Mouse (Mus musculus) left cerebral cortex, adult 2 months (tissue): ENCODE data around the gene Cab39. TPM values are rescaled to one million over a fixed set of nuclear protein-coding genes. Genes with fewer than 3 reads are reported as not detected.
A peak's percentile ranks its signal among the peaks of the same experiment; 100 is the strongest.

Experiments used
- DNase-seq, 2 experiments: peaks; one replicate each; pipeline ENCODE4 v3.0.0; 2021 to 2022; ENCODE audit warnings: low spot score in 2 of 2, mixed read lengths in 1 of 2; ENCODE audit errors: extremely low spot score in 1 of 2
- H3K27ac ChIP-seq: fragments of 200-600 bp; 2 replicates; pipeline ENCODE4 v1.8.1; 2022
- H3K4me3 ChIP-seq: fragments of 200-600 bp; 2 replicates; pipeline ENCODE4 v1.8.1; 2022
- CTCF ChIP-seq: fragments of 200-600 bp; IDR thresholded peaks from 2 replicates; pipeline ENCODE4 v1.8.1; 2022; ENCODE audit warnings: antibody characterized with exemption, mild to moderate bottlenecking, moderate library complexity
- intact Hi-C: fragments of 180-260 bp; cut with DNase I; formaldehyde crosslinking; loops from one replicate; pipeline ENCODE4 v1.15.1; 2025
- long read RNA-seq, 2 experiments: library from polyadenylated mRNA; stranded (forward); transcript quantifications; one replicate each; pipeline ENCODE4 v2.0.0; 2021; ENCODE audit warnings: borderline mapping rate in 2 of 2
- total RNA-seq, 2 experiments: library from RNA; stranded (reverse); gene quantifications; 2 replicates each; pipeline ENCODE4 v1.2.3; 2021

Cab39 gene
- total RNA-seq: 100 to 1,000 TPM; 149 to 175 TPM
- long read RNA-seq, experiment 1, transcript Cab39-202 (9 exons, 3,805 nt): major isoform, 174 of 207 reads
- long read RNA-seq, experiment 1, partial matches to known transcripts: 5 of 207 reads
- long read RNA-seq, experiment 1, other reads (novel, unspliced or antisense): 28 of 207 reads
- long read RNA-seq, experiment 2, transcript Cab39-202 (9 exons, 3,805 nt): major isoform, 131 of 144 reads
- long read RNA-seq, experiment 2, partial matches to known transcripts: 2 of 144 reads
- long read RNA-seq, experiment 2, other reads (novel, unspliced or antisense): 11 of 144 reads

- H3K27ac ChIP-seq: peak within 1 kb of the TSS; percentile 92
- H3K4me3 ChIP-seq: peak within 1 kb of the TSS; percentile 99
- peak; percentile 77 for TF ChIP-seq CTCF
- DNase-seq: peak; percentile 88 to 92
- intact Hi-C loops: loop anchor here (2.0 to 5.0 kb wide), 3 partner anchors 35 to 104 kb away; no protein-coding TSS in a partner anchor
Measured at GRCm38 (mm10) chr1:85793208-85794105, at the start of gene Cab39. TSS of gene Cab39 (plus strand) at chr1:85793441.

- intact Hi-C loops: no loop called here
- no peak for TF ChIP-seq CTCF
- Histone ChIP-seq H3K27ac (no peak overlapping the region), H3K4me3 (no peak overlapping the region)
- no peak for DNase-seq
Measured at GRCm38 (mm10) chr1:85744539-85744938, 48.7 kb upstream of the Cab39 start.

- TF ChIP-seq CTCF: no peak
- intact Hi-C loops: no loop called here
- Histone ChIP-seq H3K27ac (no peak overlapping the region), H3K4me3 (no peak overlapping the region)
- DNase-seq: no peak
Measured at GRCm38 (mm10) chr1:85746511-85746910, 46.7 kb upstream of the Cab39 start.

GRCm38 (mm10) chr1:85749829-85750228, 43.4 kb upstream of the Cab39 start:
- Histone ChIP-seq H3K4me3 (no peak overlapping the region), H3K27ac (no peak overlapping the region)
- intact Hi-C loops: no loop called here
- DNase-seq: no peak
- TF ChIP-seq CTCF: no peak

GRCm38 (mm10) chr1:85750650-85751049, 42.6 kb upstream of the Cab39 start:
- Histone ChIP-seq H3K4me3 (no peak overlapping the region), H3K27ac (no peak overlapping the region)
- intact Hi-C loops: no loop called here
- no peak for DNase-seq
- no peak for TF ChIP-seq CTCF

- TF ChIP-seq CTCF: no peak
- no peak for DNase-seq
- intact Hi-C loops: no loop called here
- H3K4me3 ChIP-seq: no peak overlapping the region
- H3K27ac ChIP-seq: no peak overlapping the region
Measured at GRCm38 (mm10) chr1:85751494-85751893, 41.7 kb upstream of the Cab39 start.

GRCm38 (mm10) chr1:85751932-85752680, 41.1 kb upstream of the Cab39 start:
- DNase-seq: no peak
- no peak for TF ChIP-seq CTCF
- intact Hi-C loops: no loop called here

GRCm38 (mm10) chr1:85757531-85758230, 35.6 kb upstream of the Cab39 start:
- intact Hi-C loops: loop anchor here (2.0 kb wide), 1 partner anchor 35 kb away; the partner anchor contains the start of gene Cab39
- no peak overlapping the region for H3K4me3 ChIP-seq
- TF ChIP-seq CTCF: no peak
- H3K27ac ChIP-seq: no peak overlapping the region
- DNase-seq: peak in 1 of 2 experiments; percentile 19

More at GRCm38 (mm10) chr1:85751932-85752680, 41.1 kb upstream of the Cab39 start:
- no peak overlapping the region for H3K4me3 ChIP-seq
- no peak overlapping the region for H3K27ac ChIP-seq

GRCm38 (mm10) chr1:85758231-85758968, 34.8 kb upstream of the Cab39 start:
- intact Hi-C loops: loop anchor here (2.0 kb wide), 1 partner anchor 34 kb away; the partner anchor contains the start of gene Cab39
- no peak for TF ChIP-seq CTCF
- no peak overlapping the region for H3K4me3 ChIP-seq

GRCm38 (mm10) chr1:85758969-85759293, 34.3 kb upstream of the Cab39 start:
- TF ChIP-seq CTCF: no peak
- H3K27ac ChIP-seq: no peak overlapping the region
- no peak overlapping the region for H3K4me3 ChIP-seq
- no peak for DNase-seq
- intact Hi-C loops: loop anchor here (2.0 kb wide), 1 partner anchor 34 kb away; the partner anchor contains the start of gene Cab39

More at GRCm38 (mm10) chr1:85758231-85758968, 34.8 kb upstream of the Cab39 start:
- DNase-seq: peak in 1 of 2 experiments; percentile 31
- no peak overlapping the region for H3K27ac ChIP-seq
